Mouse (Mus musculus) heart, embryonic 13.5 days (tissue): ENCODE measurements at regions not wholly inside any gene's neighbourhood (a gene's known extent, or its start where the extent isn't known, plus 50 kb on each side); places are given as distances from the start of the nearest gene placed in this dataset.

ENCODE experiments used
- ATAC-seq: fragments of 200-750 bp; cut with Nextera tagmentation; 2 replicates; pipeline ENCODE4 v1.8.0; 2017; ENCODE audit warnings: moderate TSS enrichment; ENCODE audit not compliant: insufficient number of reproducible peaks, low FRiP score, low TSS enrichment; ENCODE audit errors: extremely low read depth
- H3K27ac ChIP-seq: fragments of 300-500 bp; sonication (generic); replicated peaks from 2 replicates; pipeline ENCODE4 v1.5.1; 2015; ENCODE audit warnings: moderate library complexity, mild to moderate bottlenecking, inconsistent platforms
- H3K27me3 ChIP-seq: fragments of 300-500 bp; sonication (generic); replicated peaks from 2 replicates; pipeline ENCODE4 v1.6.1; 2015; ENCODE audit warnings: mild to moderate bottlenecking, inconsistent platforms
- H3K36me3 ChIP-seq: fragments of 300-500 bp; sonication (generic); 2 replicates; pipeline ENCODE4 v1.6.1; 2015; ENCODE audit warnings: mild to moderate bottlenecking, inconsistent platforms
- H3K4me1 ChIP-seq: fragments of 300-500 bp; sonication (generic); 2 replicates; pipeline ENCODE4 v1.6.1; 2015; ENCODE audit warnings: inconsistent platforms
- H3K4me2 ChIP-seq: fragments of 300-500 bp; sonication (generic); 2 replicates; pipeline ENCODE4 v1.6.1; 2015; ENCODE audit warnings: inconsistent platforms, mild to moderate bottlenecking, moderate library complexity
- H3K4me3 ChIP-seq: fragments of 300-500 bp; sonication (generic); 2 replicates; pipeline ENCODE4 v1.5.1; 2015; ENCODE audit warnings: moderate library complexity, mild to moderate bottlenecking, inconsistent platforms
- H3K9ac ChIP-seq: fragments of 300-500 bp; sonication (generic); 2 replicates; pipeline ENCODE4 v1.6.1; 2015; ENCODE audit warnings: inconsistent platforms, mild to moderate bottlenecking, moderate library complexity
- H3K9me3 ChIP-seq: fragments of 300-500 bp; sonication (generic); 2 replicates; pipeline ENCODE4 v1.6.1; 2016; ENCODE audit warnings: inconsistent platforms
- WGBS: fragments of 180-500 bp; shearing (Covaris S2); methylation state at CpG from one replicate; pipeline ENCODE4 v1.1.7; 2015; ENCODE audit warnings: mixed read lengths; 5-methylcytosine and 5-hydroxymethylcytosine counted together

DNA sequence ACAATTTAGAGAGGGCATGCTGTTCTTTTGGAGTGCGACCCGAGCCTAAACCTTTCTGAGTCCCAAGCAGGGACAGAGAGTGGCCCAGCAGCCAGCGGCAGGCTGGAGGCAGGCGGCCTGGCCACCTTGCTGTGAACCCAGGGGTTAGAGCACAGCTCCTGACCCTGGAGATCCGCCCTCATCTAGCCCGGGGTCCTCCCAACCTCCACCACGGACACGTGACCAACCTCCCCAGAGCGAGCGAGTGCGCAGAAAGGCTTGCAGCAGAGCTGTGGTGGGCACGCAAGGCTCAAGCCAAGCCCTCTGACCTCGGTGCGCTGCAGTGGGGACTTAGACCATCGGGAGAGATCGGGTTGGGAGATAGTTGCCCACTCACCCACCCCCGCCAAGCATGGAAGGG, 106.9 kb downstream of the Zfp788 start:
- 15% methylated on average over 17 of the region's 17 CpGs for WGBS
- no peaks in the 10 kb centered on the region for H3K27me3 ChIP-seq
- no peak for ATAC-seq
- peak overlapping the region; percentile 9; the same call in 1 of the 2 replicates for H3K4me2 ChIP-seq
- H3K36me3 ChIP-seq, result no peaks in the 10 kb centered on the region
- H3K4me1 ChIP-seq, result no peaks in the 10 kb centered on the region
- H3K4me3 ChIP-seq, result no peak overlapping the region
- H3K9me3 ChIP-seq, result 0 out of 2 replicates have a peak, but pooled peaks cover 10% of the 10 kb centered on the region
- no peak overlapping the region for H3K9ac ChIP-seq
- no peak overlapping the region for H3K27ac ChIP-seq
